Mouse (Mus musculus): ENCODE results near the gene Cd1d1. TPM values are rescaled to one million over a fixed set of nuclear protein-coding genes. Genes with fewer than 3 reads are reported as not detected.
A peak's percentile ranks its signal among the peaks of the same experiment; 100 is the strongest.
"Not testable (repeated sequence)": the region's sequence is repeated elsewhere in the genome, so short reads cannot be mapped to it uniquely, and the experiment has no call there.

Cd1d1 gene
- polyA plus RNA-seq, 1 experiment: 18.3 TPM

DNA sequence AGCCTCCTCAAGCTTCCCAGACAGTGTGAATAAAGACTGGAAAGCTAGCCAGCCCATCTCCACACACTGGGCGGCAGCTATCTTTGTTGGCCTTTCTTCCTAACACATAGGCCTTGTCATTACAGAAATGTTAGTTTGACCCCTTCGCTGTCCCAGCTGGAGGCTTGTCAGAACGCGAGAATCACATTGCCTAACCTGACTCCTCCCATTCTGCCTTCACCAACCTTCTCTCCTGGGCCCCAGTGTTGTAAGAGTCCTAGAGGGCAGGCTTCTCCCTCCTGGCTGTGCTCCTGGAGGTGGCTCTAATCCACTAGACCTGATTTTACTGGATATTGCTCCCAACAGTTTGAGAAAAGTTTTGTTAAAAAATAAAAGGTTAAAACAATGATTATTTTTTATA lies 1.4 kb upstream of the Cd1d1 start:
- no peaks in the 10 kb centered on the region for H3K4me1 ChIP-seq (ENCODE audit: control insufficient read depth, insufficient read depth, low read length)
- WGBS: 44% methylated on average over 4 of the region's 4 CpGs
- no peak for DNase-seq
- H3K4me3 ChIP-seq (replicated peaks; ENCODE audit: extremely low read depth, low read depth, low read length): no peak overlapping the region
- TF ChIP-seq CTCF (IDR thresholded peaks at IDR 0.05; ENCODE audit: insufficient read depth, low read length) (no peak), POLR2A (IDR thresholded peaks at IDR 0.05; ENCODE audit: borderline replicate concordance, extremely low read depth, low read depth, low read length) (no peak)

DNA sequence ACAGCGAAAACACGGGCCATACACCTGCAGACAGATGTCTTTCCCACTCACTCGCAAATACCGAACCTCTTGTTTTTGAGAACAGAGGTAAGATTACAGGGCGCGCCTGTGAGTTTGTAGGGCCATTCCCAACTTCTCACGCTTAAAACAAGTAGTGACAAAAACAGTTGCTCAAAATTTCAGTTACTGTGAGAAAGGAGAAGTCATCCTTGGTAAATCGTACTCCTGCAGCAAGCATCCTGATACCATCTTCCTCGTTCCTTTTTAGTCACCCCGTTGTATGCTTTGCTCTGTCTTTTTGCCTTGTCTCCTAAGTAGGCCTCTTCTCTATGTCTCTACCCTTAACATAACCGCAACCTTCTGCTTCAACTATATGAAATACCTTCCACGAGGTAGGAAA lies 810 bp upstream of the Cd1d1 start:
- TF ChIP-seq POLR2A (IDR thresholded peaks at IDR 0.05; ENCODE audit: borderline replicate concordance, extremely low read depth, low read depth, low read length) (no peak), CTCF (IDR thresholded peaks at IDR 0.05; ENCODE audit: insufficient read depth, low read length) (no peak)
- no peak overlapping the region for H3K4me3 ChIP-seq (replicated peaks; ENCODE audit: extremely low read depth, low read depth, low read length)
- DNase-seq: no peak
- no peaks in the 10 kb centered on the region for H3K4me1 ChIP-seq (ENCODE audit: control insufficient read depth, insufficient read depth, low read length)
- WGBS: 86% methylated on average over 12 of the region's 12 CpGs

DNA sequence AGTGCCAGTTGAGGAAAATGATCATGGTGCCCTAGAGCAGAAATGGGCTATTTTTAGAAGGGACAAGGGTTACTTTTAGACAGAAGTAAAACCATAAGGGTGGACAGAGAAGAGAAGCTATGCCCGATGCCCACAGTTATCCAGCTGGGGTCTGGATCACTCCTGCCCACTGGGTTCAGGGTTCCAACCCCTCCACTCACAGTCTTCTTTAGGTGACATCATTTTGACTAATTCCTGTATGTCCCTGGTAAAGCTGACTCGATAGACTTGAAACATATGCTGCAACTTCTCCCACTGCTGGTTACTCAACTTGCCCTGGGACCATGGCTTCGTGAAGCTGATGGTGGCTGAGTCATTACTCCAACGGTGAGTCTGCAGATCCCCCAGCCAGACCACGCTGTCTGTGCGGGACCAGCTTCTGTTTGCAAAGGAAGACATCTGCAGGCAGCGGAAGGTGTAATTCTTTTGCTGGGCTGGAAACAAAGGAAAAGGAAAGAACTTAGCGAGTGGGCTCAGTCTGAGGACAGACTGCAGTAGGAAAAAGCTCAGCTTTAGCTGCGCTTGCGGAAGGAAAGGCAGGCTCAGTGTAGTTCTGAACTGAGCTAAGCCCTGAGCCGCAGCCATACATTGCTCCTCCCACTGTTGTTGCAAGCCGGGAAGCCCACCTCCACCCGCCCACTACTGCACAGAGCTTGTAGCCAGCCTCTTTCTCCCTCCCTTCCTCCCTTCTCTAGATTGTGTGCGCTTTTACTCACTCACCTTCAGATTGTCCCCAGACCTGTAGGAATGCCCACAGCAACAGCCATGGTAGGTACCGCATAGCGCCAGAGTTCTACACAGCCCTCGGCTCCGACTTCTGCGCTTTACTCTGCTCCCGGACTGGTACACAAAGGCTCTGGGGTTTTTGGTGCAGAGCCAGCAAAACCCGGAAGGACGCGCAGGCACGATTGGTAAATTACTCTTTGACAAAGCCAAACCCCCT lies 517 bp downstream of the Cd1d1 start:
- WGBS: 3% methylated on average over 24 of the region's 24 CpGs
- DNase-seq: peak; percentile 70

DNA sequence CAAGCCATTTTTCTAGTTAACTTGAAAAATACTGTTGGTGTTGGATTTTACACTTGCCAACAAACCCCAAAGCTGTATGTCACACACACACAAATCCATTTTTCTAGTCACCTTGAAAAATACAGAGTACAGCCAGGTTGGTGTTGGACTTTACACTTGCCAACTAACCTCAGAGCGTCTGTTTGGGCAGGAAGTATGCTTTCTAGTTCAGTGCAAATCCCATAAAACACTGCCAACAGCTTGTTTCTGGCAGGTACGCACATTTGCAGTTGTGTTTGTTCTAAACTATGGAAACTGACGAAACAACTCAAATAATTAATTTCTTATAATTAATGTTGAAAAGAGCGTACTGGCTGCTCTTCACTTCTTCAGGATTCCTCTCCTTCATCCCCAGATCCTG lies 3.1 kb downstream of the Cd1d1 start:
- TF ChIP-seq CTCF (IDR thresholded peaks at IDR 0.05; ENCODE audit: insufficient read depth, low read length) (no peak), POLR2A (IDR thresholded peaks at IDR 0.05; ENCODE audit: borderline replicate concordance, extremely low read depth, low read depth, low read length) (no peak)
- 81% methylated on average over 4 of the region's 4 CpGs for WGBS

More for the DNA sequence above, 517 bp downstream of the Cd1d1 start:
- peak overlapping the region; percentile 79 for H3K4me3 ChIP-seq (replicated peaks; ENCODE audit: extremely low read depth, low read depth, low read length)
- H3K4me1 ChIP-seq (ENCODE audit: control insufficient read depth, insufficient read depth, low read length): not testable (repeated sequence)
- peak; percentile 23; the same call in 1 of the 2 replicates for TF ChIP-seq POLR2A (IDR thresholded peaks at IDR 0.05; ENCODE audit: borderline replicate concordance, extremely low read depth, low read depth, low read length)

DNA sequence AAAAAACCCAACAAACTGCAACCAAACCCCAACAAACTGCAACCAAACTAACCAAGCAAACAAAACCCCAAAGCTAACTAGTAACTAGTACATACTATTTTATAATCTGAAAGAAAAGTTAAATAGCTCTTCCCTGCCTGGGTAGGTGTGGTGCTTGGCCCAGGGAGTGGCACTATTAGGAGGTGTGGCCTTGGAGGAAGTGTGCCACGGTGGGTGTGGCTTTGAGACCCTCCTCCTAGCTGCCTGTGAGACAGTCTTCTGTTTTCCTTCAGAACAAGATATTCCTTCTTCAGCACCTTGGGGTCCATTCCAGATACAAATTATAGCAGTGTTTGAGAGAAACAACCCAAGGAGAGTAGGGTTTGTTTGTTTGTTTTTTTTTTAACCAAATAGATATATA lies 3.9 kb downstream of the Cd1d1 start:
- no peak overlapping the region for H3K4me3 ChIP-seq (replicated peaks; ENCODE audit: extremely low read depth, low read depth, low read length)
- H3K4me1 ChIP-seq (ENCODE audit: control insufficient read depth, insufficient read depth, low read length): no peaks in the 10 kb centered on the region
- DNase-seq: no peak
- TF ChIP-seq POLR2A (IDR thresholded peaks at IDR 0.05; ENCODE audit: borderline replicate concordance, extremely low read depth, low read depth, low read length) (no peak), CTCF (IDR thresholded peaks at IDR 0.05; ENCODE audit: insufficient read depth, low read length) (no peak)
- WGBS: 40% methylated on average over 1 of the region's 1 CpGs

More for the DNA sequence above, 3.1 kb downstream of the Cd1d1 start:
- no peaks in the 10 kb centered on the region for H3K4me1 ChIP-seq (ENCODE audit: control insufficient read depth, insufficient read depth, low read length)
- no peak for DNase-seq
- H3K4me3 ChIP-seq (replicated peaks; ENCODE audit: extremely low read depth, low read depth, low read length): no peak overlapping the region

DNA sequence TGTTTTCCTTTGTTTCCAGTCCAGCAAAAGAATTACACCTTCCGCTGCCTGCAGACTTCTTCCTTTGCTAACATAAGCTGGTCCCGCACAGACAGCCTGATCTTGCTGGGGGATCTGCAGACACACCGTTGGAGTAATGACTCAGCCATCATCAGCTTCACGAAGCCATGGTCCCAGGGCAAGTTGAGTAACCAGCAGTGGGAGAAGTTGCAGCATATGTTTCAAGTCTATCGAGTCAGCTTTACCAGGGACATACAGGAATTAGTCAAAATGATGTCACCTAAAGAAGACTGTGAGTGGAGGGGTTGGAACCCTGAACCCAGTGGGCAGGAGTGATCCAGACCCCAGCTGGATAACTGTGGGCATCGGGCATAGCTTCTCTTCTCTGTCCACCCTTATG lies 12.3 kb downstream of the Cd1d1 start:
- not testable (repeated sequence) for DNase-seq; H3K4me1 ChIP-seq (ENCODE audit: control insufficient read depth, insufficient read depth, low read length)
- peak overlapping the region; percentile 63 for H3K4me3 ChIP-seq (replicated peaks; ENCODE audit: extremely low read depth, low read depth, low read length)
- 33% methylated on average over 6 of the region's 6 CpGs for WGBS

DNA sequence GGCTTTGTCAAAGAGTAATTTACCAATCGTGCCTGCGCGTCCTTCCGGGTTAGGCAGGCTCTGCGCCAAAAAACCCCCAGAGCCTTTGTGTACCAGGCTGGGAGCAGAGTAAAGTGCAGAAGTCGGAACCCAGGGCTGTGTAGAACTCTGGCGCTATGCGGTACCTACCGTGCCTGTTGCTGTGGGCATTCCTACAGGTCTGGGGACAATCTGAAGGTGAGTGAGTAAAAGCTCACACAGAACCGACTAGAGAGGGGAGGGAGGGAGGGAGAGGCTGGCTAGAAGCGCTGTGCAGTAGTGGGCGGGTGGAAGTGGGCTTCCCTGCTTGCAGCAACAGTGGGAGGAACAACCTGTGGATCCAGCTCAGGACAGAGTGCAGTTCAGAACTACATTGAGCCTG lies 12.8 kb downstream of the Cd1d1 start:
- peaks cover 3% of the 10 kb centered on the region; the same call in 1 of the 2 replicates for H3K4me1 ChIP-seq (ENCODE audit: control insufficient read depth, insufficient read depth, low read length)
- peak overlapping the region; percentile 63 for H3K4me3 ChIP-seq (replicated peaks; ENCODE audit: extremely low read depth, low read depth, low read length)
- TF ChIP-seq POLR2A (IDR thresholded peaks at IDR 0.05; ENCODE audit: borderline replicate concordance, extremely low read depth, low read depth, low read length) (no peak), CTCF (IDR thresholded peaks at IDR 0.05; ENCODE audit: insufficient read depth, low read length) (no peak)
- 15% methylated on average over 12 of the region's 12 CpGs for WGBS
- no peak for DNase-seq

DNA sequence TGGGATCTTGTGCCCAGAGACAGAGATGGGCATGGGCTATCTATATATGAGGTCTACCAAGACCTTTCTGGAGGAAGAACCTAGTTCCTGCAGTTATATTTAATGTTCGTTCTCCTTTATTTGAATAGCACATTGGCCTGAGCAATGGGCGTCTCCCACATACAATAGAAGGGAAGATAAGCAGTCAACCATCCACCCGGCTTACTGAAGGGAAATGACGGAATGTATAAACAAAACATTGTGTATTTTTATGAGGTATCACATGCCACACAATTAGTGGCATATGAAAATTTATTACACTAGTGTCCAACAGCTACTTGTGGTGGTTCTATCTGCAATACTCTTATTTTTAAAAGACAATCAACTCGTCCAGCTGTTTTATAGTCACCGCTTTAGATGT lies 15.9 kb downstream of the Cd1d1 start:
- 46% methylated on average over 6 of the region's 6 CpGs for WGBS
- DNase-seq: no peak

DNA sequence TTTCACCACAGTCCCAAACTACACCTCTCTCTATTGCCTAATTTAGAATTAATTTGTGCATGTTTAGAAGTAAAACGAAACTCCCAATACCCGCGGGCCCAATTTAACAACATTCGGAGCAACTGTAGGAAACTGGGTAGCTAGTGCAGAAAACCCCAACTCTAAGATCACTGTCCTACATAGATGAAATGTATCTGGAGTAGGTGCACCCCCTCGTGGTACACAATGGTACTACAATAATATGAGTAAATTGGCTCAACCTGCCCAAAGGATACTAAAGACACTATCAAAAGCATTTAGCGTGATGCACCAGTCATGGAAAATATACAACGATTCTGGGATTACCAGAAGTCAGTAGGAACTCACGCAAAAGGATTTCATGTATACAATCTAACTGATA lies 22.7 kb downstream of the Cd1d1 start:
- 8% methylated on average over 8 of the region's 8 CpGs for WGBS

More for the DNA sequence above, 15.9 kb downstream of the Cd1d1 start:
- no peak for TF ChIP-seq CTCF (IDR thresholded peaks at IDR 0.05; ENCODE audit: insufficient read depth, low read length)
- TF ChIP-seq POLR2A (IDR thresholded peaks at IDR 0.05; ENCODE audit: borderline replicate concordance, extremely low read depth, low read depth, low read length): no peak
- no peak overlapping the region for H3K4me3 ChIP-seq (replicated peaks; ENCODE audit: extremely low read depth, low read depth, low read length)
- peaks cover 3% of the 10 kb centered on the region; the same call in 1 of the 2 replicates for H3K4me1 ChIP-seq (ENCODE audit: control insufficient read depth, insufficient read depth, low read length)

DNA sequence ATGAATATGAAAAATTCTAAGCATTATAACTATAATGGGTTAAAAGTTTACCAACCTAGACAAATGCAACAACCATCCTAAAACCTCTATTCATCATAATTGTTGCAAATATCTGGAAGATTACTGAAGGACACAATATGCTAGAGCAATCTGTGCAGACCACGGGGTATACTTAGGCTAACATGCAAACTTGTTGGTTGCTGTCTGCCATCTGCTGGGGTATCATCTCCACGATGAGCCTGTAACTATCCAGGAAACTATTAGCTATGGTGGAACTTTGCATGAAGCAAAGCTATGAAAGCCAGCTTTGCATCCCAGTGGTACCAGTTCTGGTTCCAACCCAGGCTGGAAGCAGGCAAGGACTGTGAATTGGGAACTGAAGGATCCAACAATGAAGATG lies 24.1 kb downstream of the Cd1d1 start:
- Histone ChIP-seq H3K4me3 (replicated peaks; ENCODE audit: extremely low read depth, low read depth, low read length) (no peak overlapping the region), H3K4me1 (ENCODE audit: control insufficient read depth, insufficient read depth, low read length) (no peaks in the 10 kb centered on the region)
- TF ChIP-seq CTCF (IDR thresholded peaks at IDR 0.05; ENCODE audit: insufficient read depth, low read length): no peak
- no peak for TF ChIP-seq POLR2A (IDR thresholded peaks at IDR 0.05; ENCODE audit: borderline replicate concordance, extremely low read depth, low read depth, low read length)
- DNase-seq: no peak
- 62% methylated on average over 2 of the region's 2 CpGs for WGBS

More for the DNA sequence above, 22.7 kb downstream of the Cd1d1 start:
- Histone ChIP-seq H3K4me1 (ENCODE audit: control insufficient read depth, insufficient read depth, low read length) (no peaks in the 10 kb centered on the region), H3K4me3 (replicated peaks; ENCODE audit: extremely low read depth, low read depth, low read length) (no peak overlapping the region)
- TF ChIP-seq POLR2A (IDR thresholded peaks at IDR 0.05; ENCODE audit: borderline replicate concordance, extremely low read depth, low read depth, low read length): no peak
- peak; percentile 25; the same call in 1 of the 2 replicates for TF ChIP-seq CTCF (IDR thresholded peaks at IDR 0.05; ENCODE audit: insufficient read depth, low read length)
- peak; percentile 17 for DNase-seq
